13 mouse cellular contexts compared by ENCODE assay signal in the genomic region with DNA sequence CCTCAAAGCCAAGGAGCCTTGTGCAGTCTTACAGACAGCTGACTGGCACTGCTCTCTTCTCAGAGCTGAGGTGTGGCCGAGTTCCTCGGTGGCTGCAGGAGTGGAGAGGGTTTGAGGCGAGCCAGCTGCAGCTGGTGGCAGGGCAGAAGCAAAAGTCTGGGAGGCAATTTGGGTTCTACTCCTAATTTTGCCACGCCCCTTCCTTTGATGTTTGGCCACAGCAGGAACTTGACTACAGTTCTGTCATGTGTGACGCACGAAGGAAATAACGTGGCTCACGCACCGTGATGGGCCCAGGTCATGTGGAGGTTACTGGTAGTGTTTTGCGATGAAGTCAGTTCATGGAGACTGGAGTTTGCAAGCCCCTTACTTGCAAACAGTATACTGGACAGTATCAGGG.
DNase-seq lines count a peak whose midpoint lies in the region; ATAC-seq and TF ChIP-seq lines count a peak whose summit lies in the region.
"Had no signal": no experiment of that assay in that cellular context is flagged by ENCODE, and none has a peak within 500 bp of the region (broad histone marks: within the 10 kb centered on the region; RNA-seq: fewer than 3 reads in every experiment).

No protein-coding gene starts in this region.

- ATAC-seq in kidney, embryonic 16.5 days (ENCODE audit: low FRiP score, low TSS enrichment), result no peak
- peak; percentile 98 for ATAC-seq in CD4-positive, CD25-positive, alpha-beta regulatory T cell, adult 4 months
- peak; percentile 97 for ATAC-seq in inflammation-experienced regulatory T-cells, adult 6 months
- no peak for ATAC-seq in stomach, postnatal 0 days (ENCODE audit: low FRiP score, low TSS enrichment)
- ATAC-seq in midbrain, embryonic 13.5 days, result no peak
- ATAC-seq: forebrain, embryonic 16.5 days; liver, embryonic 12.5 days had no signal

- TF ChIP-seq EP300 in stomach, postnatal 0 days (optimal IDR thresholded peaks at IDR 0.05), result no peak

- H3K9me3 ChIP-seq in kidney, embryonic 16.5 days (ENCODE audit: low read length), result no peaks in the 10 kb centered on the region
- no peaks in the 10 kb centered on the region for H3K9me3 ChIP-seq in stomach, postnatal 0 days (ENCODE audit: control insufficient read depth, low read length)
- no peaks in the 10 kb centered on the region for H3K9me3 ChIP-seq in midbrain, embryonic 13.5 days
- H3K9me3 ChIP-seq: liver, embryonic 12.5 days had no signal

- no peak overlapping the region for H3K4me3 ChIP-seq in kidney, embryonic 16.5 days (ENCODE audit: low read length)
- H3K4me3 ChIP-seq in stomach, postnatal 0 days (ENCODE audit: low read depth, low read length), result no peak overlapping the region
- no peak overlapping the region for H3K4me3 ChIP-seq in midbrain, embryonic 13.5 days (replicated peaks)
- H3K4me3 ChIP-seq: liver, embryonic 12.5 days had no signal

- no peaks in the 10 kb centered on the region for H3K27me3 ChIP-seq in kidney, embryonic 16.5 days (ENCODE audit: insufficient read depth, low read length)
- no peaks in the 10 kb centered on the region for H3K27me3 ChIP-seq in stomach, postnatal 0 days (ENCODE audit: control insufficient read depth, insufficient read depth, low read length)
- H3K27me3 ChIP-seq in midbrain, embryonic 13.5 days, result no peaks in the 10 kb centered on the region
- H3K27me3 ChIP-seq: liver, embryonic 12.5 days had no signal

- 26% methylated on average over 10 of the region's 10 CpGs for WGBS in kidney, embryonic 16.5 days
- 52% methylated on average over 10 of the region's 10 CpGs for WGBS in stomach, postnatal 0 days
- WGBS in midbrain, embryonic 13.5 days, result 81% methylated on average over 10 of the region's 10 CpGs

- H3K4me1 ChIP-seq in kidney, embryonic 16.5 days (ENCODE audit: insufficient read depth, low read length), result peaks cover 43% of the 10 kb centered on the region
- no peaks in the 10 kb centered on the region; the same call in 1 of the 2 replicates for H3K4me1 ChIP-seq in stomach, postnatal 0 days (replicated peaks; ENCODE audit: control insufficient read depth, insufficient read depth)
- H3K4me1 ChIP-seq in midbrain, embryonic 13.5 days (replicated peaks), result 0 out of 2 replicates have a peak, but pooled peaks cover 2% of the 10 kb centered on the region
- H3K4me1 ChIP-seq: liver, embryonic 12.5 days had no signal

- TF ChIP-seq CTCF in stomach, postnatal 0 days (IDR thresholded peaks at IDR 0.05; ENCODE audit: low read depth), result no peak

- H3K9ac ChIP-seq in kidney, embryonic 16.5 days (replicated peaks; ENCODE audit: low read length), result 0 out of 2 replicates have a peak overlapping the region, but pooled peaks have one; percentile 19
- no peak overlapping the region for H3K9ac ChIP-seq in stomach, postnatal 0 days (ENCODE audit: low read length)
- no peak overlapping the region for H3K9ac ChIP-seq in midbrain, embryonic 13.5 days (replicated peaks)
- H3K9ac ChIP-seq: liver, embryonic 12.5 days had no signal

- H3K36me3 ChIP-seq in kidney, embryonic 16.5 days (ENCODE audit: insufficient read depth, low read length), result no peaks in the 10 kb centered on the region
- H3K36me3 ChIP-seq in stomach, postnatal 0 days (ENCODE audit: control insufficient read depth, insufficient read depth, low read length), result no peaks in the 10 kb centered on the region
- H3K36me3 ChIP-seq in midbrain, embryonic 13.5 days, result no peaks in the 10 kb centered on the region
- H3K36me3 ChIP-seq: liver, embryonic 12.5 days had no signal

- H3K27ac ChIP-seq in kidney, embryonic 16.5 days (ENCODE audit: low read length), result peak overlapping the region; percentile 44; the same call in 1 of the 2 replicates
- peak overlapping the region; percentile 67 for H3K27ac ChIP-seq in stomach, postnatal 0 days (replicated peaks)
- H3K27ac ChIP-seq in midbrain, embryonic 13.5 days, result no peak overlapping the region
- H3K27ac ChIP-seq: liver, embryonic 12.5 days had no signal

- H3K4me2 ChIP-seq in kidney, embryonic 16.5 days (replicated peaks; ENCODE audit: low read depth, low read length), result no peak overlapping the region
- no peak overlapping the region for H3K4me2 ChIP-seq in stomach, postnatal 0 days (replicated peaks; ENCODE audit: low read depth)
- H3K4me2 ChIP-seq in midbrain, embryonic 13.5 days (replicated peaks), result no peak overlapping the region
- H3K4me2 ChIP-seq: liver, embryonic 12.5 days had no signal

- no peak for DNase-seq in kidney, adult 11 months
- DNase-seq in stomach, postnatal 0 days (ENCODE audit: low spot score), result no peak
- no peak for DNase-seq in layer of hippocampus, postnatal 25 days (ENCODE audit: extremely low spot score in 1 of 2, low spot score in 1 of 2)
- no peak for DNase-seq in cerebellum, adult 18-20 months
- DNase-seq: cerebellum, adult 9-11 months; heart, postnatal 14 days; right cerebral cortex, adult 18-20 months had no signal

Comparison
In these comparisons a context has a peak if more than half of its experiments do, and no peak if none do; other contexts are left out.
1. ATAC-seq: peak in CD4-positive, CD25-positive, alpha-beta regulatory T cell, adult 4 months (single experiment) and inflammation-experienced regulatory T-cells, adult 6 months (single experiment); none in kidney, embryonic 16.5 days (single experiment), stomach, postnatal 0 days (single experiment) and midbrain, embryonic 13.5 days (single experiment).